Mouse (Mus musculus) midbrain, embryonic 14.5 days (tissue): ENCODE measurements at regions not wholly inside any gene's neighbourhood (a gene's known extent, or its start where the extent isn't known, plus 50 kb on each side); places are given as distances from the start of the nearest gene placed in this dataset.

Experiments used
- ATAC-seq: fragments of 200-750 bp; cut with Nextera tagmentation; 2 replicates; pipeline ENCODE4 v1.8.0; 2017; ENCODE audit warnings: moderate number of reproducible peaks, moderate library complexity; ENCODE audit not compliant: low FRiP score, low TSS enrichment
- DNase-seq: peaks from one replicate; pipeline ENCODE4 v3.0.0-alpha.2; 2015
- H3K27ac ChIP-seq: fragments of 300-500 bp; sonication (generic); replicated peaks from 2 replicates; pipeline ENCODE4 v1.5.1; 2014; ENCODE audit warnings: mild to moderate bottlenecking, low read depth, low read length, moderate library complexity
- H3K27me3 ChIP-seq: fragments of 300-500 bp; sonication (generic); 2 replicates; pipeline ENCODE4 v1.6.1; 2014; ENCODE audit warnings: low read length, control low read depth, mixed read lengths; ENCODE audit not compliant: control insufficient read depth, insufficient read depth
- H3K36me3 ChIP-seq: fragments of 300-500 bp; sonication (generic); 2 replicates; pipeline ENCODE4 v1.6.1; 2014; ENCODE audit warnings: low read length, control low read depth; ENCODE audit not compliant: control insufficient read depth, insufficient read depth
- H3K4me1 ChIP-seq: fragments of 300-500 bp; sonication (generic); 2 replicates; pipeline ENCODE4 v1.6.1; 2014; ENCODE audit warnings: mild to moderate bottlenecking, antibody characterized with exemption, low read length, control low read depth; ENCODE audit not compliant: control insufficient read depth, insufficient read depth
- H3K4me2 ChIP-seq: fragments of 300-500 bp; sonication (generic); 2 replicates; pipeline ENCODE4 v1.6.1; 2014; ENCODE audit warnings: mild to moderate bottlenecking, low read length, moderate library complexity
- H3K4me3 ChIP-seq: fragments of 300-500 bp; sonication (generic); replicated peaks from 2 replicates; pipeline ENCODE4 v1.5.1; 2014; ENCODE audit warnings: low read depth, low read length
- H3K9ac ChIP-seq: fragments of 300-500 bp; sonication (generic); replicated peaks from 2 replicates; pipeline ENCODE4 v1.6.1; 2014; ENCODE audit warnings: mild to moderate bottlenecking, low read length, moderate library complexity
- H3K9me3 ChIP-seq: fragments of 300-500 bp; sonication (generic); 2 replicates; pipeline ENCODE4 v1.6.1; 2016; ENCODE audit warnings: low read length, control low read depth, mixed read lengths; ENCODE audit not compliant: control insufficient read depth
- WGBS: fragments of 180-500 bp; shearing (Covaris S2); extraction: QIAGEN DNeasy Blood & Tissue Kit; methylation state at CpG from one replicate; pipeline ENCODE4 v1.1.7; 2014; 5-methylcytosine and 5-hydroxymethylcytosine counted together

DNA sequence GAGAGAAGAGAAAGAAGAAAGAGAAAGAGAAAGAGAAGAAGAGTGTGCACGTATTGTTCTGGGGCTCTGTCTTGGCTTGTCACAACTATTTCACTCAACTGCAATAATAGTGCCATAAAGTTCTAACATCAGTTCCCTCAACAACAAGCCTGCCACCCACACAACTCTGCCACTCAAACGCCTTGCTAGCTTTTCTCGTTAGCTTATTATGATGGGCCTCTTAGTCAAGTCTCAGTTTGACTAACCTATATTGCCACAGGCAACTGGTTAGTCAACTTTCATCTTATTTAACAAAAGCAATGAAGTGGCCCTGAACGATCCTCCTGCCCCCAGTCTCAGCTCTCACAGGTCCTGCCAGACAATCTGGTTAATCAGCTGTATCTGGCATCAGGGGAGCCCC lies 521.0 kb upstream of the 4930412O13Rik start:
- DNase-seq (no peak), ATAC-seq (no peak)
- no peak overlapping the region for H3K9ac ChIP-seq
- H3K36me3 ChIP-seq: no peaks in the 10 kb centered on the region
- no peak overlapping the region for H3K27ac ChIP-seq
- H3K27me3 ChIP-seq: no peaks in the 10 kb centered on the region
- no peaks in the 10 kb centered on the region for H3K9me3 ChIP-seq
- H3K4me1 ChIP-seq: no peaks in the 10 kb centered on the region
- H3K4me3 ChIP-seq: no peak overlapping the region
- H3K4me2 ChIP-seq: no peak overlapping the region
- WGBS: 67% methylated on average over 4 of the region's 4 CpGs

GRCm38 (mm10) chr2:9367801-9368584 lies 513.1 kb upstream of the 4930412O13Rik start:
- Histone ChIP-seq H3K27me3 (no peaks in the 10 kb centered on the region), H3K4me3 (no peak overlapping the region), H3K27ac (no peak overlapping the region), H3K4me1 (no peaks in the 10 kb centered on the region), H3K9ac (no peak overlapping the region), H3K9me3 (no peaks in the 10 kb centered on the region), H3K36me3 (no peaks in the 10 kb centered on the region), H3K4me2 (no peak overlapping the region)
- ATAC-seq (no peak), DNase-seq (no peak)
- WGBS: 95% methylated on average over 8 of the region's 8 CpGs

GRCm38 (mm10) chr2:9369572-9369971 lies 511.5 kb upstream of the 4930412O13Rik start:
- H3K4me1 ChIP-seq: no peaks in the 10 kb centered on the region
- H3K4me3 ChIP-seq: no peak overlapping the region
- no peaks in the 10 kb centered on the region for H3K27me3 ChIP-seq
- no peaks in the 10 kb centered on the region for H3K36me3 ChIP-seq
- H3K9me3 ChIP-seq: no peaks in the 10 kb centered on the region
- H3K9ac ChIP-seq: no peak overlapping the region
- ATAC-seq: no peak
- DNase-seq: no peak
- no peak overlapping the region for H3K27ac ChIP-seq
- 66% methylated on average over 4 of the region's 4 CpGs for WGBS
- H3K4me2 ChIP-seq: no peak overlapping the region

DNA sequence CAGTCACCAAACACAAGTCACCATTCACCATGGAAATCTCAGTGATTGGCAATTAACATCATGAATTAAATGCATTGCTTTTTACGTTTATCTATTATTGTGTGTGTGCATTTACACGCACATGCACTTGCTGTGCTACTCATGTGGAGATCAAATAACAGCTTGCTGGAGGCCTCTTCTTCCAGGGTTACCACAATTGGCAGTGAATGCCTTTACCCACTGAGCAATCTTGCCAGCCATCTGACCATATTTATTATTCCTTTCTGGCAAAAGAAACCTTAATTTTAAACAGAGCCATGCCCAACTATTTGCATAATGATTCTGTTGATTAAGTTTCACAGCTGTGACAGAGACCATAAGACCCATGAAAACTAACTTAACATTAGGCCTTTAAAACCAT lies 494.5 kb upstream of the 4930412O13Rik start:
- Histone ChIP-seq H3K4me2 (no peak overlapping the region), H3K4me3 (no peak overlapping the region), H3K36me3 (no peaks in the 10 kb centered on the region), H3K9me3 (no peaks in the 10 kb centered on the region), H3K27me3 (no peaks in the 10 kb centered on the region), H3K9ac (no peak overlapping the region), H3K27ac (no peak overlapping the region), H3K4me1 (no peaks in the 10 kb centered on the region)
- 64% methylated on average over 2 of the region's 2 CpGs for WGBS
- DNase-seq (no peak), ATAC-seq (no peak)

- no peak for DNase-seq
- Histone ChIP-seq H3K9ac (no peak overlapping the region), H3K27ac (no peak overlapping the region), H3K27me3 (no peaks in the 10 kb centered on the region), H3K36me3 (no peaks in the 10 kb centered on the region), H3K4me2 (no peak overlapping the region), H3K4me3 (no peak overlapping the region), H3K9me3 (no peaks in the 10 kb centered on the region), H3K4me1 (no peaks in the 10 kb centered on the region)
- WGBS: 76% methylated on average over 3 of the region's 3 CpGs
- no peak for ATAC-seq
Observed at GRCm38 (mm10) chr2:9388058-9388457, 493.0 kb upstream of the 4930412O13Rik start.

- no peak overlapping the region for H3K9ac ChIP-seq
- H3K27me3 ChIP-seq: no peaks in the 10 kb centered on the region
- no peak overlapping the region for H3K27ac ChIP-seq
- DNase-seq (no peak), ATAC-seq (no peak)
- H3K4me1 ChIP-seq: no peaks in the 10 kb centered on the region
- H3K9me3 ChIP-seq: no peaks in the 10 kb centered on the region
- 82% methylated on average over 9 of the region's 9 CpGs for WGBS
- H3K4me2 ChIP-seq: no peak overlapping the region
- H3K36me3 ChIP-seq: no peaks in the 10 kb centered on the region
- H3K4me3 ChIP-seq: no peak overlapping the region
Observed at GRCm38 (mm10) chr2:9395379-9395999, 485.6 kb upstream of the 4930412O13Rik start.

- ATAC-seq: no peak
- H3K27me3 ChIP-seq: no peaks in the 10 kb centered on the region
- H3K4me2 ChIP-seq: no peak overlapping the region
- H3K9ac ChIP-seq: no peak overlapping the region
- no peaks in the 10 kb centered on the region for H3K9me3 ChIP-seq
- WGBS: 88% methylated on average over 7 of the region's 7 CpGs
- no peaks in the 10 kb centered on the region for H3K36me3 ChIP-seq
- no peaks in the 10 kb centered on the region for H3K4me1 ChIP-seq
- H3K4me3 ChIP-seq: no peak overlapping the region
- no peak for DNase-seq
- H3K27ac ChIP-seq: no peak overlapping the region
Observed at GRCm38 (mm10) chr2:9401461-9401860, 479.6 kb upstream of the 4930412O13Rik start.

DNA sequence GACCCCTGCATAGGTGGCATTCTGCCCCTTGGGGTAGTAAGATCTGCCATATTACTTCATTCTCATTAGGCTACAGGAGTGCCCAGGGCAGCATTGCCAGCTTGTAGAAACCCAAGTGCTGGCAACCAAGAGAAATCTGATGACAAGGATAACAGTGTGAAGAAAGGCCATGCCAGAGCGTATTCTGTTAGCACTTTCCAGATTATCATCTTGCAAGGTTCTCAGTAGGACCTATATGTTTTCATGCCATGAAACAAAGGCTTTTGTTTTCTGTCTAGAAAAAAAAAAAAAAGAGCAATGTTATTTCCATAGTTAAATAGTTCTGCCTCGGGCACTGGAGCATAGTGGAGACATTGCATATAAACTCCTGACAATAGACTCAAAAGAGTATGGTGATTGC lies 478.8 kb upstream of the 4930412O13Rik start:
- no peaks in the 10 kb centered on the region for H3K27me3 ChIP-seq
- no peaks in the 10 kb centered on the region for H3K36me3 ChIP-seq
- H3K4me1 ChIP-seq: no peaks in the 10 kb centered on the region
- H3K9ac ChIP-seq: no peak overlapping the region
- WGBS: 72% methylated on average over 2 of the region's 2 CpGs
- no peaks in the 10 kb centered on the region for H3K9me3 ChIP-seq
- no peak overlapping the region for H3K27ac ChIP-seq
- H3K4me2 ChIP-seq: no peak overlapping the region
- DNase-seq (no peak), ATAC-seq (no peak)
- H3K4me3 ChIP-seq: no peak overlapping the region

DNA sequence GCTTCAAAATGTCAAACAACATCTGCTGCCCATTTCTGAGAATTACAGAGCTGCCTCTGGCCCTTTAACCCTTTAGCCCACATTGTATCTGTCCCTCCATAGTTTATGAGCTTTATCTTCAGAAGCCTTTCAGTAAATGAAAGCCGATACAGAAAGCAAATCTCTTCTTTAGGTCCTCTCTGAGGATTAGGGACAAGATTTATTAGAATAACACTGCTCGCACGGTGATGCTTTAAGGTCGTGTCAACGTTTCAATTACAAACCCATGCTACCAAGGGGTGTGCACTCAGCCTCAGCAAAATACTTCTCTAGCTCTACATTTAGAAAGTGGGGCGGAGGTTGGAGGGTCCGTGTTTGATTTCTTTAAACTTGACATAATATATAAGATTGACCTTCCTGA lies 472.0 kb upstream of the 4930412O13Rik start:
- no peaks in the 10 kb centered on the region for H3K27me3 ChIP-seq
- no peak overlapping the region for H3K4me2 ChIP-seq
- 49% methylated on average over 7 of the region's 7 CpGs for WGBS
- no peak for DNase-seq
- no peak for ATAC-seq
- no peak overlapping the region for H3K27ac ChIP-seq
- H3K9me3 ChIP-seq: no peaks in the 10 kb centered on the region
- no peak overlapping the region for H3K4me3 ChIP-seq
- no peaks in the 10 kb centered on the region for H3K4me1 ChIP-seq
- H3K36me3 ChIP-seq: no peaks in the 10 kb centered on the region
- no peak overlapping the region for H3K9ac ChIP-seq
